Mouse (Mus musculus): ENCODE results near the gene Bcat1.

Gene Bcat1

GRCm38 (mm10) chr6:145014944-145015343 is 61.0 kb downstream of the Bcat1 start:
- ChIA-PET POLR2A (interaction anchor here in 2 of 4 experiments (0.6 to 27.9 kb wide), 10 partner anchors 8 to 168 kb away, joined by 3 to 534 read pairs (median 4); partner anchors contain the start of gene Bcat1 (in 1 of the 2)), CTCF (interaction anchor here in 2 of 4 experiments (0.7 kb wide), 2 partner anchors 11 to 109 kb away, joined by 4 to 5 read pairs; no protein-coding TSS in a partner anchor)

- CTCF ChIA-PET: interaction anchor here in 1 of 4 experiments (3.9 kb wide), 1 partner anchor 15 kb away, joined by 16 read pairs; no protein-coding TSS in a partner anchor
- POLR2A ChIA-PET: interaction anchor here in 3 of 4 experiments (0.7 to 6.4 kb wide), 7 partner anchors 10 to 57 kb away, joined by 3 to 48 read pairs (median 3); no protein-coding TSS in a partner anchor
These were observed 63.3 kb downstream of the Bcat1 start for GRCm38 (mm10) chr6:145012699-145013098.

- CTCF ChIA-PET: interaction anchor here in 2 of 4 experiments (0.6 to 3.9 kb wide), 8 partner anchors 9 to 204 kb away, joined by 3 to 16 read pairs (median 4); no protein-coding TSS in a partner anchor
- POLR2A ChIA-PET: interaction anchor here in 2 of 4 experiments (0.6 to 9.4 kb wide), 15 partner anchors 7 to 329 kb away, joined by 3 to 79 read pairs (median 5); no protein-coding TSS in a partner anchor
These were observed 64.8 kb downstream of the Bcat1 start for GRCm38 (mm10) chr6:145011141-145011540.

GRCm38 (mm10) chr6:145009859-145010818 is 65.8 kb downstream of the Bcat1 start:
- ChIA-PET POLR2A (interaction anchor here in 3 of 4 experiments (0.9 to 9.4 kb wide), 16 partner anchors 8 to 112 kb away, joined by 3 to 79 read pairs (median 5); partner anchors contain the start of gene Bcat1 (in 1 of the 3)), CTCF (interaction anchor here (0.6 to 3.9 kb wide), 19 partner anchors 9 to 1412 kb away, joined by 3 to 16 read pairs (median 3); no protein-coding TSS in a partner anchor)

- CTCF ChIA-PET: interaction anchor here in 2 of 4 experiments (0.5 to 0.6 kb wide), 2 partner anchors 32 to 157 kb away, joined by 4 to 6 read pairs; no protein-coding TSS in a partner anchor
These were observed 72.5 kb downstream of the Bcat1 start for GRCm38 (mm10) chr6:145003459-145003858.

GRCm38 (mm10) chr6:145002094-145002936 is 73.7 kb downstream of the Bcat1 start:
- ChIA-PET POLR2A (interaction anchor here (0.5 to 9.4 kb wide), 27 partner anchors 9 to 987 kb away, joined by 3 to 79 read pairs (median 4); partner anchors contain the start of genes Bcat1 (in 1 of the 4) and Etfrf1 (in 1 of the 4)), CTCF (interaction anchor here in 3 of 4 experiments (0.6 to 1.4 kb wide), 8 partner anchors 8 to 185 kb away, joined by 4 to 8 read pairs (median 5); no protein-coding TSS in a partner anchor)

More at GRCm38 (mm10) chr6:145003459-145003858, 72.5 kb downstream of the Bcat1 start:
- POLR2A ChIA-PET: interaction anchor here in 3 of 4 experiments (0.6 to 9.4 kb wide), 6 partner anchors 9 to 171 kb away, joined by 3 to 79 read pairs (median 3); no protein-coding TSS in a partner anchor

GRCm38 (mm10) chr6:145001493-145001892 is 74.5 kb downstream of the Bcat1 start:
- POLR2A ChIA-PET: interaction anchor here in 3 of 4 experiments (0.6 to 2.9 kb wide), 32 partner anchors 8 to 988 kb away, joined by 3 to 30 read pairs (median 4); partner anchors contain the start of genes Bcat1 (in 1 of the 3) and Etfrf1 (in 1 of the 3)
- CTCF ChIA-PET: interaction anchor here (0.6 to 1.4 kb wide), 10 partner anchors 8 to 185 kb away, joined by 3 to 8 read pairs (median 5); no protein-coding TSS in a partner anchor

GRCm38 (mm10) chr6:144997229-144997628 is 78.8 kb downstream of the Bcat1 start:
- POLR2A ChIA-PET: interaction anchor here in 3 of 4 experiments (0.6 to 6.2 kb wide), 16 partner anchors 9 to 341 kb away, joined by 3 to 48 read pairs (median 4); partner anchors contain the start of genes Casc1 (in 1 of the 3) and Etfrf1 (in 1 of the 3)

GRCm38 (mm10) chr6:144992111-144992510 is 83.9 kb downstream of the Bcat1 start:
- POLR2A ChIA-PET: interaction anchor here in 3 of 4 experiments (0.7 to 3.4 kb wide), 9 partner anchors 8 to 130 kb away, joined by 3 to 19 read pairs (median 4); no protein-coding TSS in a partner anchor
- CTCF ChIA-PET: interaction anchor here in 3 of 4 experiments (0.7 to 0.9 kb wide), 3 partner anchors 21 to 168 kb away, joined by 3 to 5 read pairs (median 3); no protein-coding TSS in a partner anchor

More at GRCm38 (mm10) chr6:144997229-144997628, 78.8 kb downstream of the Bcat1 start:
- CTCF ChIA-PET: interaction anchor here (0.5 to 1.9 kb wide), 20 partner anchors 8 to 259 kb away, joined by 3 to 16 read pairs (median 4); no protein-coding TSS in a partner anchor

GRCm38 (mm10) chr6:144989193-144989592 is 86.8 kb downstream of the Bcat1 start:
- POLR2A ChIA-PET: interaction anchor here in 1 of 4 experiments (0.8 to 3.3 kb wide), 6 partner anchors 8 to 198 kb away, joined by 3 to 12 read pairs (median 8); no protein-coding TSS in a partner anchor
- CTCF ChIA-PET: interaction anchor here in 1 of 4 experiments (0.7 kb wide), 1 partner anchor 8 kb away, joined by 3 read pairs; no protein-coding TSS in a partner anchor

GRCm38 (mm10) chr6:144987676-144988075 is 88.3 kb downstream of the Bcat1 start:
- ChIA-PET POLR2A (interaction anchor here in 2 of 4 experiments (0.9 to 3.3 kb wide), 7 partner anchors 9 to 59 kb away, joined by 3 to 12 read pairs (median 8); no protein-coding TSS in a partner anchor), CTCF (interaction anchor here in 3 of 4 experiments (0.6 to 1.6 kb wide), 4 partner anchors 9 to 324 kb away, joined by 3 to 5 read pairs (median 4); no protein-coding TSS in a partner anchor)

- POLR2A ChIA-PET: interaction anchor here in 1 of 4 experiments (0.6 to 3.3 kb wide), 7 partner anchors 10 to 83 kb away, joined by 3 to 12 read pairs (median 8); no protein-coding TSS in a partner anchor
- CTCF ChIA-PET: interaction anchor here in 2 of 4 experiments (0.6 to 1.6 kb wide), 3 partner anchors 10 to 515 kb away, joined by 3 to 5 read pairs (median 4); no protein-coding TSS in a partner anchor
These were observed 88.8 kb downstream of the Bcat1 start for GRCm38 (mm10) chr6:144987216-144987615.

- ChIA-PET POLR2A (interaction anchor here in 1 of 4 experiments (0.7 to 1.6 kb wide), 4 partner anchors 8 to 42 kb away, joined by 3 to 5 read pairs (median 4); no protein-coding TSS in a partner anchor), CTCF (interaction anchor here in 1 of 4 experiments (0.6 kb wide), 1 partner anchor 138 kb away, joined by 4 read pairs; no protein-coding TSS in a partner anchor)
These were observed 91.8 kb downstream of the Bcat1 start for GRCm38 (mm10) chr6:144984221-144984620.

GRCm38 (mm10) chr6:144982093-144982492 is 93.9 kb downstream of the Bcat1 start:
- POLR2A ChIA-PET: interaction anchor here in 2 of 4 experiments (1.2 to 1.6 kb wide), 4 partner anchors 9 to 83 kb away, joined by 3 to 6 read pairs (median 5); no protein-coding TSS in a partner anchor
- CTCF ChIA-PET: interaction anchor here in 3 of 4 experiments (0.8 to 1.7 kb wide), 4 partner anchors 11 to 15 kb away, joined by 3 to 7 read pairs (median 4); no protein-coding TSS in a partner anchor

GRCm38 (mm10) chr6:144972351-144972750 is 103.6 kb downstream of the Bcat1 start:
- POLR2A ChIA-PET: interaction anchor here in 2 of 4 experiments (0.6 to 2.1 kb wide), 5 partner anchors 11 to 144 kb away, joined by 3 to 8 read pairs (median 3); no protein-coding TSS in a partner anchor
- CTCF ChIA-PET: interaction anchor here in 3 of 4 experiments (0.6 to 2.7 kb wide), 6 partner anchors 10 to 572 kb away, joined by 3 to 19 read pairs (median 4); no protein-coding TSS in a partner anchor

GRCm38 (mm10) chr6:144970900-144971299 is 105.1 kb downstream of the Bcat1 start:
- POLR2A ChIA-PET: interaction anchor here in 2 of 4 experiments (1.3 to 2.0 kb wide), 5 partner anchors 9 to 203 kb away, joined by 3 to 6 read pairs (median 4); no protein-coding TSS in a partner anchor
- CTCF ChIA-PET: interaction anchor here (0.6 to 2.7 kb wide), 19 partner anchors 9 to 1650 kb away, joined by 3 to 19 read pairs (median 3); no protein-coding TSS in a partner anchor

Measured in embryonic stem cell, embryonic (primary cell).